ENCODE assay signal across 13 mouse cellular contexts in genomic region chr4:71177661-71178060, GRCm38 (mm10).
DNase-seq lines count a peak whose midpoint lies in the region.
"Had no signal": no experiment of that assay in that cellular context is flagged by ENCODE, and none has a peak within 500 bp of the region (broad histone marks: within the 10 kb centered on the region; RNA-seq: fewer than 3 reads in every experiment).

No protein-coding gene starts in this region.

- DNase-seq in adrenal gland, adult 2 months: peak; percentile 60
- DNase-seq in adrenal gland, postnatal 25 days: no peak
- peak; percentile 10 for DNase-seq in adrenal gland, postnatal 10 days
- DNase-seq in adrenal gland, adult 18-20 months (ENCODE audit: low spot score in 2 of 2): no peak
- peak; percentile 24 for DNase-seq in adrenal gland, postnatal 14 days
- no peak for DNase-seq in right cerebral cortex, adult 18-20 months
- DNase-seq: B cell, adult 2 months; cerebellum, adult 11-12 months; cerebellum, adult 2 months; cerebellum, adult 9-10 months; cerebellum, postnatal 10 days; cerebellum, postnatal 25 days; forebrain, postnatal 0 days had no signal

Comparison
In these comparisons a context has a peak if more than half of its experiments do, and no peak if none do; other contexts are left out.
1. DNase-seq: peak in adrenal gland, adult 2 months (single experiment), adrenal gland, postnatal 10 days (single experiment) and adrenal gland, postnatal 14 days (single experiment); none in adrenal gland, postnatal 25 days (single experiment), adrenal gland, adult 18-20 months (0 of 2) and right cerebral cortex, adult 18-20 months (single experiment).